Mouse (Mus musculus): ENCODE data around the gene Pglyrp4. TPM values are rescaled to one million over a fixed set of nuclear protein-coding genes. Genes with fewer than 3 reads are reported as not detected.
"Not testable (repeated sequence)": the region's sequence is repeated elsewhere in the genome, so short reads cannot be mapped to it uniquely, and the experiment has no call there.

The Pglyrp4 gene
- total and polyA plus RNA-seq, 2 experiments from 2014 or later = not detected

- Histone ChIP-seq H3K27ac (ENCODE audit: low read depth, low read length) (no peak overlapping the region), H3K27me3 (ENCODE audit: insufficient read depth, low read length) (no peaks in the 10 kb centered on the region), H3K9me3 (ENCODE audit: low read length) (no peaks in the 10 kb centered on the region), H3K9ac (no peak overlapping the region), H3K4me2 (ENCODE audit: low read depth) (no peak overlapping the region), H3K36me3 (ENCODE audit: insufficient read depth) (no peaks in the 10 kb centered on the region), H3K4me3 (ENCODE audit: low read depth, low read length) (no peak overlapping the region), H3K4me1 (ENCODE audit: insufficient read depth) (no peaks in the 10 kb centered on the region)
- 18% methylated on average over 4 of the region's 4 CpGs for WGBS
- TF ChIP-seq CTCF (IDR thresholded peaks at IDR 0.05; ENCODE audit: low read depth) = peak; percentile 70
- peak; percentile 66; the same call in 1 of the 2 replicates for ATAC-seq
- DNase-seq = peak; percentile 48
Observed at GRCm38 (mm10) chr3:90708523-90709202, 18.0 kb upstream of the Pglyrp4 start.

- H3K36me3 ChIP-seq (ENCODE audit: insufficient read depth) = no peaks in the 10 kb centered on the region
- no peaks in the 10 kb centered on the region for H3K4me1 ChIP-seq (ENCODE audit: insufficient read depth)
- H3K4me2 ChIP-seq (ENCODE audit: low read depth) = no peak overlapping the region
- DNase-seq (peak; percentile 79), ATAC-seq (peak; percentile 72)
- 52% methylated on average over 12 of the region's 12 CpGs for WGBS
- H3K4me3 ChIP-seq (ENCODE audit: low read depth, low read length) = no peak overlapping the region
- no peak overlapping the region for H3K9ac ChIP-seq
- no peaks in the 10 kb centered on the region for H3K9me3 ChIP-seq (ENCODE audit: low read length)
- TF ChIP-seq CTCF (IDR thresholded peaks at IDR 0.05; ENCODE audit: low read depth) = peak; percentile 94
- H3K27me3 ChIP-seq (ENCODE audit: insufficient read depth, low read length) = no peaks in the 10 kb centered on the region
- H3K27ac ChIP-seq (ENCODE audit: low read depth, low read length) = no peak overlapping the region
Observed at GRCm38 (mm10) chr3:90709591-90710460, 16.9 kb upstream of the Pglyrp4 start.

- no peak for TF ChIP-seq CTCF (IDR thresholded peaks at IDR 0.05; ENCODE audit: low read depth)
- Histone ChIP-seq H3K27ac (ENCODE audit: low read depth, low read length) (no peak overlapping the region), H3K36me3 (ENCODE audit: insufficient read depth) (no peaks in the 10 kb centered on the region), H3K9ac (no peak overlapping the region), H3K9me3 (ENCODE audit: low read length) (no peaks in the 10 kb centered on the region), H3K4me1 (ENCODE audit: insufficient read depth) (no peaks in the 10 kb centered on the region), H3K27me3 (ENCODE audit: insufficient read depth, low read length) (no peaks in the 10 kb centered on the region), H3K4me3 (ENCODE audit: low read depth, low read length) (no peak overlapping the region), H3K4me2 (ENCODE audit: low read depth) (no peak overlapping the region)
- DNase-seq = no peak
- 97% methylated on average over 1 of the region's 1 CpGs for WGBS
- no peak for ATAC-seq
Observed at GRCm38 (mm10) chr3:90749658-90750057, 23.0 kb downstream of the Pglyrp4 start.

DNA sequence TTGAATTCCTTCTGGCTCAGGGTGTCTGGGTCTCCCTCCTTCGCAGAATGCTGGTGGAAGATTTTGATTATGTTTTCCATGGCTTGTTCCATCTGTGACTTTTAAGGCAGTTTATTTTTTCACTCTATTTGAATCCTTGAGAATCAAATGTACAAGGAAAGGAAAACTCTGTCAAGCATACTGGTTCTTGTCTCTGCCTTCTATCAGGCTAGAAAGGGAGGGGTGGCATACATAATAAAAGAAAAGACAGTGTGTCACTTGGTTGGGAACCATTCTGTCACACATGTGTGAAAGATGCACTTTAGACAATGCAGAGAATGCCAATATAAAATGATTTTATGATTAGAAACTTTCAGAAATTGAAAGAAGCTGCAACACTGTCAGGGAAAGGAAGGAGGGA is 51.1 kb downstream of the Pglyrp4 start, which contains the start of gene Gm5849:
Gm5849 (minus strand) TSS at position 101 of the 400 bp plus-strand sequence.
- not testable (repeated sequence) for H3K27ac ChIP-seq (ENCODE audit: low read depth, low read length); H3K9ac ChIP-seq; DNase-seq; H3K4me2 ChIP-seq (ENCODE audit: low read depth); H3K4me1 ChIP-seq (ENCODE audit: insufficient read depth); H3K4me3 ChIP-seq (ENCODE audit: low read depth, low read length); H3K36me3 ChIP-seq (ENCODE audit: insufficient read depth); ATAC-seq; H3K9me3 ChIP-seq (ENCODE audit: low read length); H3K27me3 ChIP-seq (ENCODE audit: insufficient read depth, low read length)
- WGBS = 96% methylated on average over 1 of the region's 1 CpGs

Other genes starting within 250 kb of the Pglyrp4 start
- 41.4 and 48.2 TPM in 2 replicates for gene Snapin, start 235.9 kb upstream of the Pglyrp4 start, total RNA-seq (2014; rRNA removed)
- 79.1 and 80.4 TPM in 2 replicates for gene Snapin, start 235.9 kb upstream of the Pglyrp4 start, polyA plus RNA-seq (2015; fragmentation: Nextera tagmentation; extraction: Ambion mirVana)
- gene Chtop, start 217.4 kb upstream of the Pglyrp4 start, total RNA-seq (2014; rRNA removed) = 272 and 302 TPM in 2 replicates
- gene Chtop, start 217.4 kb upstream of the Pglyrp4 start, polyA plus RNA-seq (2015; fragmentation: Nextera tagmentation; extraction: Ambion mirVana) = 179 and 186 TPM in 2 replicates
- 16.1 and 33.6 TPM in 2 replicates for gene S100a1, start 212.5 kb upstream of the Pglyrp4 start, total RNA-seq (2014; rRNA removed)
- 47.0 and 52.8 TPM in 2 replicates for gene S100a1, start 212.5 kb upstream of the Pglyrp4 start, polyA plus RNA-seq (2015; fragmentation: Nextera tagmentation; extraction: Ambion mirVana)
- 8.4 and 11.2 TPM in 2 replicates for gene S100a13, start 212.5 kb upstream of the Pglyrp4 start, total RNA-seq (2014; rRNA removed)
- gene S100a13, start 212.5 kb upstream of the Pglyrp4 start, polyA plus RNA-seq (2015; fragmentation: Nextera tagmentation; extraction: Ambion mirVana) = 16.1 and 20.5 TPM in 2 replicates
- 0.08 TPM in 1 of 2 replicates, not detected in the other for gene S100a14, start 200.1 kb upstream of the Pglyrp4 start, total RNA-seq (2014; rRNA removed)
- not detected in 2 replicates for gene S100a14, start 200.1 kb upstream of the Pglyrp4 start, polyA plus RNA-seq (2015; fragmentation: Nextera tagmentation; extraction: Ambion mirVana)
- gene S100a16, start 189.7 kb upstream of the Pglyrp4 start, total RNA-seq (2014; rRNA removed) = 39.4 and 48.7 TPM in 2 replicates
- 74.4 and 78.6 TPM in 2 replicates for gene S100a16, start 189.7 kb upstream of the Pglyrp4 start, polyA plus RNA-seq (2015; fragmentation: Nextera tagmentation; extraction: Ambion mirVana)
- gene S100a3, start 166.3 kb upstream of the Pglyrp4 start, total RNA-seq (2014; rRNA removed) = 0.10 and 0.23 TPM in 2 replicates
- 0.51 and 0.52 TPM in 2 replicates for gene S100a3, start 166.3 kb upstream of the Pglyrp4 start, polyA plus RNA-seq (2015; fragmentation: Nextera tagmentation; extraction: Ambion mirVana)
- gene S100a2, start 136.7 kb upstream of the Pglyrp4 start, total RNA-seq (2014; rRNA removed) = not detected in 2 replicates
- not detected in 2 replicates for gene S100a2, start 136.7 kb upstream of the Pglyrp4 start, polyA plus RNA-seq (2015; fragmentation: Nextera tagmentation; extraction: Ambion mirVana)
- gene Gm42674, start 125.0 kb upstream of the Pglyrp4 start, total RNA-seq (2014; rRNA removed) = not detected in 2 replicates
- gene Gm42674, start 125.0 kb upstream of the Pglyrp4 start, polyA plus RNA-seq (2015; fragmentation: Nextera tagmentation; extraction: Ambion mirVana) = not detected in 2 replicates
- gene S100a4, start 123.1 kb upstream of the Pglyrp4 start, total RNA-seq (2014; rRNA removed) = 2.8 and 5.9 TPM in 2 replicates
- 2.1 and 2.4 TPM in 2 replicates for gene S100a4, start 123.1 kb upstream of the Pglyrp4 start, polyA plus RNA-seq (2015; fragmentation: Nextera tagmentation; extraction: Ambion mirVana)
- not detected in 2 replicates for gene S100a5, start 118.4 kb upstream of the Pglyrp4 start, total RNA-seq (2014; rRNA removed)
- gene S100a5, start 118.4 kb upstream of the Pglyrp4 start, polyA plus RNA-seq (2015; fragmentation: Nextera tagmentation; extraction: Ambion mirVana) = 0.79 TPM in 1 of 2 replicates, not detected in the other
- gene S100a6, start 114.0 kb upstream of the Pglyrp4 start, total RNA-seq (2014; rRNA removed) = 17.9 and 18.1 TPM in 2 replicates
- 34.9 and 40.7 TPM in 2 replicates for gene S100a6, start 114.0 kb upstream of the Pglyrp4 start, polyA plus RNA-seq (2015; fragmentation: Nextera tagmentation; extraction: Ambion mirVana)
- 0.19 and 0.23 TPM in 2 replicates for gene S100a7a, start 72.9 kb upstream of the Pglyrp4 start, total RNA-seq (2014; rRNA removed)
- not detected in 2 replicates for gene S100a7a, start 72.9 kb upstream of the Pglyrp4 start, polyA plus RNA-seq (2015; fragmentation: Nextera tagmentation; extraction: Ambion mirVana)
- gene S100a8, start 57.9 kb upstream of the Pglyrp4 start, total RNA-seq (2014; rRNA removed) = 6.7 and 15.1 TPM in 2 replicates
- gene S100a8, start 57.9 kb upstream of the Pglyrp4 start, polyA plus RNA-seq (2015; fragmentation: Nextera tagmentation; extraction: Ambion mirVana) = 4.3 and 13.9 TPM in 2 replicates
- gene S100a9, start 31.2 kb upstream of the Pglyrp4 start, total RNA-seq (2014; rRNA removed) = 0.90 and 5.3 TPM in 2 replicates
- 3.6 and 11.5 TPM in 2 replicates for gene S100a9, start 31.2 kb upstream of the Pglyrp4 start, polyA plus RNA-seq (2015; fragmentation: Nextera tagmentation; extraction: Ambion mirVana)
- gene Gm5849, start 51.0 kb downstream of the Pglyrp4 start, total RNA-seq (2014; rRNA removed) = not detected in 2 replicates
- not detected in 2 replicates for gene Gm5849, start 51.0 kb downstream of the Pglyrp4 start, polyA plus RNA-seq (2015; fragmentation: Nextera tagmentation; extraction: Ambion mirVana)